Mouse (Mus musculus) c-Kit-positive CD71-positive TER-119-negative erythroid progenitor cells, embryonic 14.5 days (primary cell): Measurements from ENCODE around the gene Mettl4.

ENCODE experiments used
- DNase-seq: peaks from one replicate; pipeline ENCODE4 v3.0.0-alpha.2; 2013; ENCODE audit warnings: low read depth

The Mettl4 gene

DNA sequence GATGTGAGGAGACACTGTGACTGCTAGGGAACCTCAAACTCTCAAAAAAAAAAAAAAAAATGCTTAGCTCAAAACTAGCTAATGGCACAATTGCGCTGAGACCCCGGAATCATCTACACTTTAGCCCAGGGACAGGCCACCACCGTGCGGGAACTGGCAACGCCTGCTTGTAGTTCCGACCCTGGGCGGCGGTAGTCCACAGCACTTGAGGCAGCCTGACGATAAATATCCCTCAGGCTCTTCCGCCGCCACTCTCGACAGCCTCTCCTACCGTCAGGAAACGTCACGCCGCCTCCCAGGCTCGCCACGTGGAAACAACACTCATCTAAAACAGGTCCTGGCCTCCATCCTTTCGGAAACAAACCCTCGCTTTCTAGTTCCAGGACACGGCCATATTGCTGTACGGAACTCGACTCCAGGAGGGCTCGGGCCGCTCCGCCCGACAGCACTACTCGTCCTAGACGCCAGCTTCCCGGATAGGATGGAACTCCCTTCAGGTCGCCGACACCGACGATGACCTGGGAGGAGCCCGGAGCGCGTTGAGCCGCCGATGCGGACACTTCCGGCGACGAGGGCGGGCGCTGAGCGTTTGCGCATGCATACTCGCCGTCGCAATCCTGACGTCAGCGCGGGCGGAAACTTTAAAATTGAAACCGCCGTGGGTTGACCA lies at the start of gene Mettl4:
Gene Mettl4, minus strand, starts transcription at position 554 of the 670 bp plus-strand sequence.
- DNase-seq = peak; percentile 82

DNA sequence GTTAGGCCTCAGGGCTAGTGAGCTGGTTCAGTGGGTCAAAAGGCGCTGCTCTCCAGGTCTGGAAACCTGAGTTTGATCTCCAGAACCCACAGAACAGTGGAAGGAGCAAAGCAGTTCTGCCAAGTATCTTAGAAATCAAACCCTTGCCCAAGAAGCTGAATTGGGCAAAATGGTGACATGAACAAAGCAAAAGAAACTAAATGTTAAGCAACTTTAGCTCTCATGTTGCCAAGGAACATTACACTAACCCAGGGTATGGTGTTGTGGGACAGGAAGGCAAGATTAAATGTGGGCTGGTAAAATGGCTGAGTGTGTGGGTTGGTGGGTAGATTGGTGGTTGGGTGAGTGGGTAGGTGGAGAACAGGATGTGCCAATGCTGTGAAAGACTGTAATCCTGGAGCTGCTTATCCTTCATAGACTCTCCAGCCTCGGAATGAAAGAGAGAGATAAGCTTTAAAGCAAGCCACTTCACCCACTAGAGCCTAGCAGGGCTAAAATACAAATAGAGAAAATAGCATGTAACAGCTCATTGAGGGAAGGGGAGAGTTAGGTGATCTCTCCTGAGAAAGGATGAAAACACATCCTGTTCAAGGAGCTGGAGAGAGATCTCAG lies 29.2 kb upstream of the Mettl4 start:
- no peak for DNase-seq

GRCm38 (mm10) chr17:94768491-94768890 lies 18.7 kb upstream of the Mettl4 start:
- no peak for DNase-seq

GRCm38 (mm10) chr17:94764711-94765110 lies 14.9 kb upstream of the Mettl4 start:
- DNase-seq = peak; percentile 11

DNA sequence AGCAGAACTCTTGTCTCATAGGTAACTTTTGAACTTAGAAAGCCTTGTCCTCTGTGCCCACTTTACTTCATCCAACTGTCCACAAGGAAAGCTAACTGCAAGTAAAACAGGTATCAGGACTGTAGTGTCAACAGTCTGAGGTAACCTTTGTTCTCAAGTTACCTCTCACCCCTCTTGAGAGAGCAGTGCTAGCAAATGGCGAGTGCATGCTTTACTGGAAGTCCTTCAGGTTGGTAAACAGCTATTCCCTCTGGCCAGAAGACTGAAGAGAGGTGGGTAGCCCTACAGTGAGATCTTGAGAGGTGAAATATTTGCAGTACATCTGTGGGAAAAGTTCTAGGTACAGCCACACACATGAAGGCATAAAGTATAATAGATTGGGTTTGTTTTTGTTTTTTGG lies 14.2 kb upstream of the Mettl4 start:
- DNase-seq = no peak

GRCm38 (mm10) chr17:94762405-94762804 lies 12.6 kb upstream of the Mettl4 start:
- no peak for DNase-seq

DNA sequence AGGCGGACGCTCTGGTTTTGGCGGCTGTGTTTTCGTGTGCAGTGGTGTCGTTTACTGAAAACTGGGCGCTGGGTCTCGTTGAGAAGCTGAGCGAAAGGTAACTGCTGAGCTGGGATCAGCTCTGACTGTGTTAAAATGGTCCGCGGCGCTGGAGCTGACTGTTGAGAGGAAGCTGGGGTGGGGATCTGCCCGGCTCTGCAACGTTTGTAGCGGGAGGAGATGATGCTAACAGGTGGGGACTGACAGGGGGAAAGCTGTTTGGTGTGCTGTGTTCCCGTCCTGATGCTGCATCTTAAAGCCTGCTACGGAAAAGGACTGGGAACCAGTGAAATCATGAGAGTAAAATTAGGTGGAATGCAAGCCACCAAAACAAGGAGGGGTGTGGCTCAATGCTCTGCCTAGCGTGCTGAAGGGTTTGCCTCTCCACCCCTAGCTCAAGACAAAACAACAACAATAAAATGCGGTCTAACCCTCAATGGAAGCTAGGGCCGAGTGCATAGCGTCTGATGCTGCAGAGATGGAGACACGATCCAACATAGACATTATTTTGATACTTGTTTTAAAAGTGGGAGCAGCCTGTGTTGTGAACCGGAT lies 414 bp upstream of the Mettl4 start:
- DNase-seq = peak; percentile 32

DNA sequence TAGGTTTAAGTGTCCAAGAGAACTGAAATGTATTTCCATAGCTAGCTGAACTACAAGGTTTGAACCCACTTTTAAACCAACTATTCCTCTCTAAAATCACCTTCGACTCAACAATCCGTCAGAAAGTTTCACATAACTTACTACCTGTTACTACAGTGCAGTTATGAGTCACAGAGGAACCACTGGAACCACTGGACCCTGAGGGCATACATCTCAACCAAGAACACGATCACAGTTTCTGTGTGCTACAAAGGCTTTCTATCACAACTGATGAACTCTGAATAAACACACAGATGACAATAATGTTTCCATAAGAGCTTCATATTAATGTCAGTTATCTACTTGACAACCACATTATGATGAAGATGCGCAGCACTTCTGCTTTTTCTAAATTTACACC lies 11.6 kb downstream of the Mettl4 start:
- no peak for DNase-seq

- DNase-seq = no peak
These were observed 13.9 kb downstream of the Mettl4 start for GRCm38 (mm10) chr17:94735885-94736284.

DNA sequence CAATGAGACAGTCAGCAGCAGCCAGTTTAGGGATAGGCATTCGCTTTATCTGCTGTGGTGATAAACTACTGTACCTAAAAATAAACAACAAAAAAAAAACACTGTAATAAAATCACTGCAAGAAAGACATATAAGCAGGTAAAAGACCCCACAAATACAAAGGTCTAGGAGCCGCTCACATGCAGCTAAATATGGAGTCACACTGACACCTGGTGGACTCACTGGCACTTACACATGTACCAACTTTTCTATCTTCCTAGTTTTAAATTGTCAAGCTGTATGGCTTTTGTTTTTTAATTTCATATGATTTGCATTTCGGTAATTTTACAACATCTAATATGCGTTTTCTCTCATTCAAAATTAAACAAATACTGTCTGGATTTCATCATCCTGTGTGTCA lies 14.4 kb downstream of the Mettl4 start:
- peak; percentile 7 for DNase-seq

DNA sequence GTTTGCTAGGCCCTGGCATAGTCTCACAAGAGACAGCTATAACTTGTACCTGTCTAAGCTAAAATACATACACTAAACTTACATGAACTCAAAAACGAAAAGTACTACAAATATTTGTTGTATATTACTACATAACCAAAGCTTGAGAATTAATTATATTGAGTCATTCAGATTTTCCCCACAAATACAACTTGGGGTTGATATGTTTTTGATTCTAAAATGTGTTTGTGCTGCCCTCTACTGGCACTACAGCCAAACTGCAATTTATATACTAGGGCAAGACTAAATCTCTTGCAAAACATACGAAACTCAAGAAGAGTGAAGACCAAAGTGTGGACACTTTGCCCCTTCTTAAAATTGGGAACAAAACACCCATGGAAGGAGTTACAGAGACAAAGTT lies 19.4 kb downstream of the Mettl4 start:
- DNase-seq = peak; percentile 32

- no peak for DNase-seq
These were observed 23.1 kb downstream of the Mettl4 start for GRCm38 (mm10) chr17:94726750-94727149.

DNA sequence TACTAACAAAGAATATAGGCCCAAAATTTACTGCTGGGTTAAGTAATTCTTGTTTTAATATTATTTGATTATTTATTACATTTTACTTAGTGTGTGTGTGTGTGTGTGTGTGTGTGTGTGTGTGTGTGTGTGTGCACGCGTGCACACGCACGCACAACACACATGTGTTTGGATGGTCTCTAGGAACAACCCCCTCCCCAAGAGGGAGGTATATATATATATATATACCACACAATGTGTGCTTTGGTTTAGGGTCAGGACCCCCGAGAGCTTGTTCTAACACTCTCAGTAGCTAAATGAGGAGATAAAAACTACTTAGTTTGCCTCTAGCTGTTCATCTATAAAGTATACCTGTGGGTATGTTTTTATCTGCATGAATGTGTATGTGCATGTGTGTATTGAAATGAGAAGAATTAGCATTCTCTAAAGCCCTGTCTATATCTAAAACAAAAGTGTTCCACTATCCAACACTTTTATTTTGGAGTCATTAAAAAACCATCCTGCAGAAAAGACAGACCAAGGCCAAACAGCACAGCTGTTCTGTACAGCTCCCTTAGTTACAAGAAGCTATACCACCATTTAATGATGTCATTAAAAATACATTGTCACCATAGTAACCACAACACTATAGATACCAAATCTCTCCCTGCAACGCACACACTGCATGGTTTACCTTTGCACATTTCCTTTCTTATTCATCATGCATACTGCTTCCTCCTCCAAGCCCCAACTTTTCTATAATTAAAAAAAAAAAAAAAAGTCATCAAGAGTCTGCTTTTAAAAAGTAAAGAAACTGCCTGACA lies 76.1 kb downstream of the Mettl4 start:
- no peak for DNase-seq
